Mouse (Mus musculus) retina, adult 2 months (tissue): ENCODE data around the gene Rprd1b.

Experiments
- DNase-seq: peaks from one replicate; pipeline ENCODE4 v3.0.0-alpha.2; 2012; ENCODE audit warnings: low read depth, low spot score

Rprd1b gene

DNA sequence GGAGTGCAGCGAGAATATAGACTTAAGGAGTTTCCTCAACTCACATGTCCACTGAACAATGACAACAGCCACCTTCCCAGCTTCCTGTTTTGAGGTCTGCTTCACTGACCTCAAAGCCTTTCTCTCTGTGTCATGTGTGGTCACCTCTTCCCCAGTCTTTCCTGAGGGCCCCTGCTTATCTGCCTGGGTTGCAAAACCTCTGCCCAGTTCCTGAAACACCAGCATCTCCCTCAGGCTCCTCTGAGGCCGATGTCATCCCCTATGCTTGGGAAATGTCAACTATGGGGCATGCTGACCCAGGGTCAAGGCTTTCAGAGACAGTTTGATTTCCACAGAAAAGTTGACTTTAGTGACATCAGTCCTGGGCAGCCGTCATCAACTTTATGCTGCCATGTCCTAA is 147.1 kb downstream of the Rprd1b start:
- no peak for DNase-seq

GRCm38 (mm10) chr2:158176763-158177162 is 148.5 kb downstream of the Rprd1b start:
- DNase-seq: no peak

DNA sequence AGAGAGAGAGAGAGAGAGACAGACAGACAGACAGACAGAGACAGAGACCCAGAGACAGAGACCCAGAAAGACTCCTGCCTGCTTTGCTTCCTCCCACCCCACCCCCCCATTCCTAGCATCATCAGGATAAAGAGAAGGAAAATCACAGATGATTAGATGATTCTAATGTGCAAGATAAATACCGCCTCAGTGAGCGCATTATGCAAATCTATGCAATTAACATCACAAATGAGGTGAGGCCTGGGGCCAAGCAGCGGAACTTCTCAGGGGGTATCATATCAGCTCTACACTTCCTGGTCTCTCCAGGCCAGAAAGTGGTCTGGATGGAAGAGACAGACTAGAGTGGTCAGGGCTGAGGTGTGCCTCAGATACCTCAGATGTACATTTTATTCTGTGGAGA is 149.3 kb downstream of the Rprd1b start:
- DNase-seq: no peak

DNA sequence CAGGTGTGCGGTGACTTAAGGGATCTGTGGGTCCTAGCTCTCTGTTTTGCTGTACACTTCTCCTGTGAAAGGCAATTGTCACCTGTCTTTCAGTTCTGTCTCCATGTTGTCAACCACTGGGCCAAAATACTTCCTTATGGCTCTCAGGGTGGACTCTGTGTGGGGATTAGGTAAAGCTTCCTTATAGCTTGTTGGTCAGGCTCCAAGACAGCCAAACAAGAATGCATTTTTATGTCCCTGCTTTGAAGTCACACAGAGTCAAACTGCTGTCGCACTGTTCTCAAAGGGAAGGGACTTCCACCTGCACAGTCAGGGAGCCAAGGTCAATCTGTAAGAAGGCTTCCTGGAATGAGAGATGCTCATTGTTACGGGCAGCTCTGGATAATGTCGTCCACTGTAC is 149.8 kb downstream of the Rprd1b start:
- DNase-seq: no peak

GRCm38 (mm10) chr2:158178696-158179369 is 150.5 kb downstream of the Rprd1b start:
- no peak for DNase-seq

GRCm38 (mm10) chr2:158179370-158180111 is 151.2 kb downstream of the Rprd1b start:
- DNase-seq: no peak

- DNase-seq: no peak
These were observed 152.5 kb downstream of the Rprd1b start for GRCm38 (mm10) chr2:158180797-158181196.
